Mouse (Mus musculus): ENCODE results near the gene Ccdc81. TPM values are rescaled to one million over a fixed set of nuclear protein-coding genes. Genes with fewer than 3 reads are reported as not detected.

Gene Ccdc81
- total and polyA plus RNA-seq, 3 experiments = not detected

- H3K27me3 ChIP-seq (ENCODE audit: control insufficient read depth in 1 of 2, insufficient read depth in 2 of 2, low read length in 2 of 2) = no peaks in the 10 kb centered on the region
- no peak overlapping the region for H3K4me3 ChIP-seq (ENCODE audit: control insufficient read depth in 1 of 2, insufficient read depth in 1 of 2, low read depth in 2 of 2, low read length in 2 of 2)
- H3K9ac ChIP-seq (ENCODE audit: control insufficient read depth, low read depth, low read length, poor library complexity, severe bottlenecking) = no peak overlapping the region
- no peak for DNase-seq (ENCODE audit: low read depth, low spot score)
- no peaks in the 10 kb centered on the region for H3K4me1 ChIP-seq (ENCODE audit: control insufficient read depth in 1 of 2, insufficient read depth in 2 of 2, low read length in 2 of 2)
- no peaks in the 10 kb centered on the region for H3K9me3 ChIP-seq (replicated peaks; ENCODE audit: insufficient read depth, low read length)
- H3K79me2 ChIP-seq (ENCODE audit: control insufficient read depth, insufficient read depth, low read length, poor library complexity) = no peaks in the 10 kb centered on the region
- H3K27ac ChIP-seq (ENCODE audit: control insufficient read depth, low read depth, low read length) = no peak overlapping the region
- no peak for TF ChIP-seq GATA1 (IDR thresholded peaks at IDR 0.05; ENCODE audit: low read depth, low read length)
- TF ChIP-seq MAZ (IDR thresholded peaks at IDR 0.05; ENCODE audit: low read depth, low read length) = no peak
- no peak for TF ChIP-seq ELF1 (IDR thresholded peaks at IDR 0.05; ENCODE audit: low read depth, low read length)
- TF ChIP-seq E2F4 (IDR thresholded peaks at IDR 0.05; ENCODE audit: borderline replicate concordance, low read depth, low read length) = no peak
- H3K36me3 ChIP-seq (ENCODE audit: control insufficient read depth in 1 of 2, insufficient read depth in 2 of 2, low read length in 2 of 2) = no peaks in the 10 kb centered on the region
Observed at GRCm38 (mm10) chr7:89835566-89835965, 67.9 kb downstream of the Ccdc81 start.

- H3K36me3 ChIP-seq (ENCODE audit: control insufficient read depth in 1 of 2, insufficient read depth in 2 of 2, low read length in 2 of 2) = no peaks in the 10 kb centered on the region
- no peak overlapping the region for H3K27ac ChIP-seq (ENCODE audit: control insufficient read depth, low read depth, low read length)
Observed at GRCm38 (mm10) chr7:89833521-89833920, 69.9 kb downstream of the Ccdc81 start.

DNA sequence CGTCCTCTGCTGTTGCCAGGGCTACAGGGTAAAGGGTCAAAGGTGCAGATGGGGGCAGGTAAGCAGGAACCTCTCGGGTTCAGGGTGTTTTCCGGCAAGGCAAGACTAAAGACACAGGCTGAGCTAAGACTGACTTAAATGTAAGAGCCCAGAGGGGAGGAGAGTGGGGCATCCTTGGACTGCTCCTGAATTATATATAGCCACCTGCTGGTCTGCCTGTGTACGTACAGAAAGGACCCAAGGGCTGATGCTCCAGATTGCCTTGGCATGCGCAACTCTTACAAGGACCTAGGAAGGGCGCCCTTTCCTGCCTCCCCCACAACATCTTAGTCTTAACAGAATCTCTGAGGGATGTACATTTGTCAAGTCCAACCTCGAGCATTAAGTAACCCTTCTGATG is 74.2 kb downstream of the Ccdc81 start:
- Histone ChIP-seq H3K27ac (ENCODE audit: control insufficient read depth, low read depth, low read length) (no peak overlapping the region), H3K9me3 (replicated peaks; ENCODE audit: insufficient read depth, low read length) (no peaks in the 10 kb centered on the region), H3K79me2 (ENCODE audit: control insufficient read depth, insufficient read depth, low read length, poor library complexity) (no peaks in the 10 kb centered on the region), H3K4me1 (ENCODE audit: control insufficient read depth in 1 of 2, insufficient read depth in 2 of 2, low read length in 2 of 2) (no peaks in the 10 kb centered on the region), H3K4me3 (ENCODE audit: control insufficient read depth in 1 of 2, insufficient read depth in 1 of 2, low read depth in 2 of 2, low read length in 2 of 2) (no peak overlapping the region), H3K9ac (ENCODE audit: control insufficient read depth, low read depth, low read length, poor library complexity, severe bottlenecking) (no peak overlapping the region), H3K36me3 (ENCODE audit: control insufficient read depth in 1 of 2, insufficient read depth in 2 of 2, low read length in 2 of 2) (no peaks in the 10 kb centered on the region), H3K27me3 (ENCODE audit: control insufficient read depth in 1 of 2, insufficient read depth in 2 of 2, low read length in 2 of 2) (no peaks in the 10 kb centered on the region)
- TF ChIP-seq ZNF384 (IDR thresholded peaks at IDR 0.05; ENCODE audit: low read depth, low read length) (no peak), TBP (IDR thresholded peaks at IDR 0.05; ENCODE audit: low read depth, low read length) (no peak), MYB (IDR thresholded peaks at IDR 0.05; ENCODE audit: low read depth, low read length) (no peak), SIN3A (IDR thresholded peaks at IDR 0.05; ENCODE audit: low read length) (no peak), GABPA (IDR thresholded peaks at IDR 0.05; ENCODE audit: low read depth, low read length) (no peak), BHLHE40 (IDR thresholded peaks at IDR 0.05; ENCODE audit: borderline replicate concordance, low read depth, low read length) (no peak), ETS1 (IDR thresholded peaks at IDR 0.05; ENCODE audit: low read depth, low read length) (no peak), MAX (IDR thresholded peaks at IDR 0.05; ENCODE audit: low read length) (no peak), SMC3 (IDR thresholded peaks at IDR 0.05; ENCODE audit: low read depth, low read length) (no peak)
- DNase-seq (ENCODE audit: low read depth, low spot score) = no peak

More at GRCm38 (mm10) chr7:89833521-89833920, 69.9 kb downstream of the Ccdc81 start:
- DNase-seq (ENCODE audit: low read depth, low spot score) = no peak
- H3K9ac ChIP-seq (ENCODE audit: control insufficient read depth, low read depth, low read length, poor library complexity, severe bottlenecking) = no peak overlapping the region
- no peaks in the 10 kb centered on the region for H3K9me3 ChIP-seq (replicated peaks; ENCODE audit: insufficient read depth, low read length)
- TF ChIP-seq JUND (IDR thresholded peaks at IDR 0.05; ENCODE audit: low read depth, low read length) = no peak
- no peak for TF ChIP-seq UBTF (IDR thresholded peaks at IDR 0.05; ENCODE audit: borderline replicate concordance, insufficient read depth, low read depth, low read length)
- no peak for TF ChIP-seq RAD21 (IDR thresholded peaks at IDR 0.05; ENCODE audit: low read depth, low read length)
- TF ChIP-seq USF2 (IDR thresholded peaks at IDR 0.05; ENCODE audit: borderline replicate concordance in 1 of 2, insufficient read depth in 1 of 2, low read depth in 1 of 2, low read length in 2 of 2) = no peak
- TF ChIP-seq SIN3A (IDR thresholded peaks at IDR 0.05; ENCODE audit: low read length) = no peak
- no peak for TF ChIP-seq HCFC1 (IDR thresholded peaks at IDR 0.05; ENCODE audit: low read depth, low read length)
- no peak for TF ChIP-seq MAX (IDR thresholded peaks at IDR 0.05; ENCODE audit: low read length)
- TF ChIP-seq GATA1 (IDR thresholded peaks at IDR 0.05; ENCODE audit: low read depth, low read length) = no peak
- no peak for TF ChIP-seq CHD2 (IDR thresholded peaks at IDR 0.05; ENCODE audit: low read length)
- no peak for TF ChIP-seq NRF1 (IDR thresholded peaks at IDR 0.05; ENCODE audit: insufficient read depth, low read depth, low read length, poor library complexity, severe bottlenecking)
- TF ChIP-seq POLR2A (IDR thresholded peaks at IDR 0.05; ENCODE audit: control insufficient read depth in 1 of 2, insufficient read depth in 1 of 2, low read depth in 1 of 2, low read length in 2 of 2, poor library complexity in 1 of 2) = no peak
- no peak for TF ChIP-seq USF1 (IDR thresholded peaks at IDR 0.05; ENCODE audit: low read depth, low read length)
- no peak for TF ChIP-seq MYB (IDR thresholded peaks at IDR 0.05; ENCODE audit: low read depth, low read length)
- no peaks in the 10 kb centered on the region for H3K79me2 ChIP-seq (ENCODE audit: control insufficient read depth, insufficient read depth, low read length, poor library complexity)
- H3K4me3 ChIP-seq (ENCODE audit: control insufficient read depth in 1 of 2, insufficient read depth in 1 of 2, low read depth in 2 of 2, low read length in 2 of 2) = no peak overlapping the region
- no peaks in the 10 kb centered on the region for H3K27me3 ChIP-seq (ENCODE audit: control insufficient read depth in 1 of 2, insufficient read depth in 2 of 2, low read length in 2 of 2)
- no peaks in the 10 kb centered on the region for H3K4me1 ChIP-seq (ENCODE audit: control insufficient read depth in 1 of 2, insufficient read depth in 2 of 2, low read length in 2 of 2)
